Mouse (Mus musculus) small intestine, adult 2 months (tissue): ENCODE results near the gene Cacna1d.

Source experiments
- CTCF ChIP-seq: fragments of 200-500 bp; IDR thresholded peaks from 2 replicates; pipeline ENCODE4 v1.5.1; 2012; ENCODE audit warnings: low read depth, mild to moderate bottlenecking, control low read depth, inconsistent platforms, low read length, moderate library complexity, mixed read lengths; ENCODE audit not compliant: insufficient replicate concordance, insufficient read length; ENCODE audit errors: extremely low read depth
- POLR2A ChIP-seq: fragments of 200-500 bp; IDR thresholded peaks from 2 replicates; pipeline ENCODE4 v1.6.1; 2012; ENCODE audit warnings: low read depth, mild to moderate bottlenecking, control low read depth, inconsistent platforms, low read length, moderate library complexity

GRCm38 (mm10) chr14:30105551-30105950, 385.7 kb downstream of the Cacna1d start:
- TF ChIP-seq POLR2A (no peak), CTCF (no peak)
